Mouse (Mus musculus) lung, postnatal 0 days (tissue): Measurements from ENCODE around the gene Ptprg.

Experiments
- CTCF ChIP-seq: IDR thresholded peaks from 2 replicates; pipeline ENCODE4 v1.5.1; 2016; ENCODE audit warnings: antibody characterized with exemption, mild to moderate bottlenecking
- EP300 ChIP-seq: IDR thresholded peaks from 2 replicates; pipeline ENCODE4 v1.6.1; 2016; ENCODE audit warnings: antibody characterized with exemption, mild to moderate bottlenecking, control low read depth

- TF ChIP-seq CTCF (no peak), EP300 (no peak)
Observed at GRCm38 (mm10) chr14:11573710-11574109, 20.4 kb downstream of the Ptprg start.
